ENCODE assay signal across 8 mouse cellular contexts in genomic region chr14:8080718-8081117, GRCm38 (mm10). TPM values are rescaled to one million over a fixed set of nuclear protein-coding genes. Genes with fewer than 3 reads are reported as not detected.
DNase-seq lines count a peak whose midpoint lies in the region; ATAC-seq and TF ChIP-seq lines count a peak whose summit lies in the region.

No protein-coding gene starts in this region.

- H3K4me3 ChIP-seq in C2C12 (ENCODE audit: insufficient read depth, poor library complexity, severe bottlenecking): peak overlapping the region; percentile 63
- H3K4me3 ChIP-seq in embryonic facial prominence, embryonic 12.5 days: peak overlapping the region; percentile 72
- H3K4me3 ChIP-seq in hindbrain, embryonic 16.5 days (ENCODE audit: low read length): peak overlapping the region; percentile 75
- H3K4me3 ChIP-seq in lung, embryonic 14.5 days (ENCODE audit: low read depth, low read length): peak overlapping the region; percentile 61

- 4% methylated on average over 11 of the region's 11 CpGs for WGBS in embryonic facial prominence, embryonic 12.5 days
- 5% methylated on average over 11 of the region's 11 CpGs for WGBS in hindbrain, embryonic 16.5 days
- 3% methylated on average over 11 of the region's 11 CpGs for WGBS in lung, embryonic 14.5 days

- peak; percentile 48 for DNase-seq in adrenal gland, postnatal 10 days
- DNase-seq in adrenal gland, adult 8-10 months: no peak
- DNase-seq in lung, embryonic 14.5 days: peak; percentile 45
- peak; percentile 23 to 67 for DNase-seq in spleen, postnatal 4 days (ENCODE audit: low spot score in 2 of 2)
- no peak for DNase-seq in cerebellum, adult 9-10 months

- peaks cover 16% of the 10 kb centered on the region for H3K79me3 ChIP-seq in C2C12 (ENCODE audit: low read depth)

- peaks cover 29% of the 10 kb centered on the region for H3K79me2 ChIP-seq in C2C12 (ENCODE audit: control insufficient read depth, insufficient read depth)

- H3K27ac ChIP-seq in embryonic facial prominence, embryonic 12.5 days: peak overlapping the region; percentile 96
- peak overlapping the region; percentile 97 for H3K27ac ChIP-seq in hindbrain, embryonic 16.5 days (ENCODE audit: low read depth, low read length)
- H3K27ac ChIP-seq in lung, embryonic 14.5 days (ENCODE audit: low read depth): peak overlapping the region; percentile 97

- H3K36me3 ChIP-seq in C2C12 (ENCODE audit: control insufficient read depth, insufficient read depth): peaks cover 5% of the 10 kb centered on the region
- H3K36me3 ChIP-seq in embryonic facial prominence, embryonic 12.5 days: peaks cover 19% of the 10 kb centered on the region
- H3K36me3 ChIP-seq in hindbrain, embryonic 16.5 days (ENCODE audit: control insufficient read depth, insufficient read depth, low read length): peaks cover 9% of the 10 kb centered on the region
- peaks cover 27% of the 10 kb centered on the region for H3K36me3 ChIP-seq in lung, embryonic 14.5 days (ENCODE audit: insufficient read depth)

- no peak for TF ChIP-seq CTCF in C2C12 (IDR thresholded peaks at IDR 0.05; ENCODE audit: control insufficient read depth, insufficient read depth, insufficient read length)
- no peak for TF ChIP-seq CTCF in lung, embryonic 14.5 days (IDR thresholded peaks at IDR 0.05; ENCODE audit: low read depth)

- peak overlapping the region; percentile 90 for H3K4me2 ChIP-seq in embryonic facial prominence, embryonic 12.5 days (replicated peaks)
- peak overlapping the region; percentile 93 for H3K4me2 ChIP-seq in hindbrain, embryonic 16.5 days (ENCODE audit: low read length)
- peak overlapping the region; percentile 74 for H3K4me2 ChIP-seq in lung, embryonic 14.5 days

- no peaks in the 10 kb centered on the region for H3K9me3 ChIP-seq in embryonic facial prominence, embryonic 12.5 days
- H3K9me3 ChIP-seq in hindbrain, embryonic 16.5 days (ENCODE audit: control insufficient read depth, low read length): no peaks in the 10 kb centered on the region
- H3K9me3 ChIP-seq in lung, embryonic 14.5 days (ENCODE audit: low read depth, low read length): no peaks in the 10 kb centered on the region

- peak overlapping the region; percentile 80 for H3K9ac ChIP-seq in embryonic facial prominence, embryonic 12.5 days
- peak overlapping the region; percentile 78 for H3K9ac ChIP-seq in hindbrain, embryonic 16.5 days (ENCODE audit: low read depth, low read length)
- peak overlapping the region; percentile 70 for H3K9ac ChIP-seq in lung, embryonic 14.5 days

- peak overlapping the region; percentile 72 for H3ac ChIP-seq in C2C12 (ENCODE audit: control insufficient read depth, insufficient read length, low read depth)

- ATAC-seq in embryonic facial prominence, embryonic 12.5 days (ENCODE audit: insufficient number of reproducible peaks, insufficient read depth, low FRiP score, low TSS enrichment): 0 out of 2 replicates have a peak, but pooled peaks have one; percentile 22
- peak; percentile 37 for ATAC-seq in hindbrain, embryonic 16.5 days
- peak; percentile 52 for ATAC-seq in lung, embryonic 14.5 days (ENCODE audit: insufficient read depth)

- no peaks in the 10 kb centered on the region for H3K27me3 ChIP-seq in C2C12 (ENCODE audit: control insufficient read depth, insufficient read depth, insufficient read length)
- no peaks in the 10 kb centered on the region for H3K27me3 ChIP-seq in embryonic facial prominence, embryonic 12.5 days
- H3K27me3 ChIP-seq in hindbrain, embryonic 16.5 days (replicated peaks; ENCODE audit: control insufficient read depth, insufficient read depth, low read length): no peaks in the 10 kb centered on the region
- no peaks in the 10 kb centered on the region for H3K27me3 ChIP-seq in lung, embryonic 14.5 days (ENCODE audit: insufficient read depth, low read length)

- H3K4me1 ChIP-seq in embryonic facial prominence, embryonic 12.5 days: peaks cover 15% of the 10 kb centered on the region; the same call in 1 of the 2 replicates
- peaks cover 13% of the 10 kb centered on the region for H3K4me1 ChIP-seq in hindbrain, embryonic 16.5 days (ENCODE audit: control insufficient read depth, insufficient read depth, low read depth, low read length)
- H3K4me1 ChIP-seq in lung, embryonic 14.5 days (ENCODE audit: insufficient read depth): no peaks in the 10 kb centered on the region

TF ChIP-seq in C2C12, 6 proteins besides CTCF, POLR2A, EP300 and RAD21:
- peak; percentile 49 for TF ChIP-seq MAX (IDR thresholded peaks at IDR 0.05)
- no peak for TF ChIP-seq USF1 (IDR thresholded peaks at IDR 0.05; ENCODE audit: low read depth)
- TF ChIP-seq CEBPB (IDR thresholded peaks at IDR 0.05; ENCODE audit: low read depth): no peak
- no peak for TF ChIP-seq MYOD1 (IDR thresholded peaks at IDR 0.05; ENCODE audit: control insufficient read depth, insufficient read length, low read depth)
- no peak for TF ChIP-seq FOSL1 (IDR thresholded peaks at IDR 0.05; ENCODE audit: insufficient read depth, low read length, poor library complexity, severe bottlenecking)
TF ChIP-seq in C2C12: peak in this region for 1.

RNA-seq across cellular contexts. Expression of gene Rpp14, which starts 0.6 kb away (rescaled TPM):
- 10 to 100 TPM; 31.6 to 37.2 TPM for total RNA-seq in adrenal gland, postnatal 10 days (2021)
- total RNA-seq in adrenal gland, adult 8-10 months (2022): 10 to 100 TPM; 35.2 to 44.8 (median 41.3) TPM
- 33.7 TPM for polyA plus RNA-seq in C2C12 (2012; fragmentation: generic; extraction: Trizol)
- 55.5 and 56.4 TPM in 2 replicates for polyA plus RNA-seq in embryonic facial prominence, embryonic 12.5 days (2016; fragmentation: Nextera tagmentation; extraction: Ambion mirVana)
- polyA plus RNA-seq in hindbrain, embryonic 16.5 days (2015; fragmentation: Nextera tagmentation; extraction: Ambion mirVana): 50.1 and 50.8 TPM in 2 replicates
- polyA plus RNA-seq in lung, embryonic 14.5 days (2014; fragmentation: Nextera tagmentation; extraction: Ambion mirVana): 51.4 and 60.1 TPM in 2 replicates

RNA-seq across cellular contexts. Expression of gene Pxk, which starts 17.3 kb away (rescaled TPM):
- 10 to 100 TPM; 32.3 to 40.9 TPM for total RNA-seq in adrenal gland, postnatal 10 days (2021)
- 10 to 100 TPM; 62.3 to 72.3 (median 68.1) TPM for total RNA-seq in adrenal gland, adult 8-10 months (2022)
- 17.8 TPM for polyA plus RNA-seq in C2C12 (2012; fragmentation: generic; extraction: Trizol)
- polyA plus RNA-seq in embryonic facial prominence, embryonic 12.5 days (2016; fragmentation: Nextera tagmentation; extraction: Ambion mirVana): 30.0 and 30.3 TPM in 2 replicates
- 67.9 and 70.4 TPM in 2 replicates for polyA plus RNA-seq in hindbrain, embryonic 16.5 days (2015; fragmentation: Nextera tagmentation; extraction: Ambion mirVana)
- polyA plus RNA-seq in lung, embryonic 14.5 days (2014; fragmentation: Nextera tagmentation; extraction: Ambion mirVana): 31.2 and 33.3 TPM in 2 replicates

Comparison
In these comparisons a context has a peak if more than half of its experiments do, and no peak if none do; other contexts are left out.
1. DNase-seq: peak in adrenal gland, postnatal 10 days (single experiment), lung, embryonic 14.5 days (single experiment) and spleen, postnatal 4 days (2 of 2); none in adrenal gland, adult 8-10 months (single experiment) and cerebellum, adult 9-10 months (single experiment).
2. Peak in every context shown above with its lines, with median percentiles within 50 percentile points of each other: H3K4me3 ChIP-seq, ATAC-seq, H3K27ac ChIP-seq, H3K4me2 ChIP-seq and H3K9ac ChIP-seq.